In the genomic region with DNA sequence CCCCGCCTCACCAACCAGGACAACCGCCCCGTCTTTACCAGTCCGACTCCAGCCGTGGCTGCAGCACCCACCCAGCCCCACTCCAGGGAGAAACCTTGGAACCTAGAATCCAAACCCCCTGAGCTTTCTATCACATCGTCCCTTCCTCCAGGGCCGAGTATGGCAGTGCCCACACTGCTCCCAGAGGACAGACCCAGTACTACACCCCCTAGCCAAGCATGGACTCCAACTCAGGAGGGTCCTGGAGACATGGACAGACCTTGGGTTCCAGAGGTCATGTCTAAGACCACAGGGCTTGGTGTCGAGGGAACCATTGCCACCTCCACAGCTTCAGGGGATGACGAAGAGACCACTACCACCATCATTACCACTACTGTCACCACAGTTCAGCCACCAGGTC, we compare ENCODE assay signal across 9 mouse cellular contexts. TPM values are rescaled to one million over a fixed set of nuclear protein-coding genes. Genes with fewer than 3 reads are reported as not detected.
A peak's percentile ranks its signal among the peaks of the same experiment; 100 is the strongest.
DNase-seq lines count a peak whose midpoint lies in the region; ATAC-seq and TF ChIP-seq lines count a peak whose summit lies in the region.
"Had no signal": no experiment of that assay in that cellular context is flagged by ENCODE, and none has a peak within 500 bp of the region (broad histone marks: within the 10 kb centered on the region; RNA-seq: fewer than 3 reads in every experiment).

No protein-coding gene starts in this region.

- H3K79me2 ChIP-seq in C2C12 (ENCODE audit: control insufficient read depth, insufficient read depth), result no peaks in the 10 kb centered on the region

- H3K4me1 ChIP-seq in heart, postnatal 0 days (ENCODE audit: control insufficient read depth, insufficient read depth), result no peaks in the 10 kb centered on the region

- H3K27ac ChIP-seq in heart, postnatal 0 days (ENCODE audit: low read depth), result no peak overlapping the region

- no peaks in the 10 kb centered on the region for H3K36me3 ChIP-seq in heart, postnatal 0 days (replicated peaks; ENCODE audit: control insufficient read depth, insufficient read depth, low read length)
- H3K36me3 ChIP-seq in C2C12 (ENCODE audit: control insufficient read depth, insufficient read depth), result no peaks in the 10 kb centered on the region

- no peak overlapping the region for H3K4me2 ChIP-seq in heart, postnatal 0 days (ENCODE audit: low read depth, low read length)

- peak; percentile 57 for TF ChIP-seq CTCF in heart, postnatal 0 days (IDR thresholded peaks at IDR 0.05; ENCODE audit: low read depth)
- TF ChIP-seq CTCF in C2C12 (IDR thresholded peaks at IDR 0.05; ENCODE audit: control insufficient read depth, insufficient read depth, insufficient read length), result peak; percentile 11

- peaks cover 38% of the 10 kb centered on the region for H3K27me3 ChIP-seq in heart, postnatal 0 days (ENCODE audit: control insufficient read depth, insufficient read depth, low read length)
- H3K27me3 ChIP-seq in C2C12 (ENCODE audit: control insufficient read depth, insufficient read depth, insufficient read length), result peaks cover 85% of the 10 kb centered on the region

- H3ac ChIP-seq in C2C12 (ENCODE audit: control insufficient read depth, insufficient read length, low read depth), result no peak overlapping the region

- DNase-seq in heart, postnatal 0 days (ENCODE audit: low spot score), result no peak
- no peak for DNase-seq in heart, adult 8-10 months (ENCODE audit: low spot score)
- DNase-seq in embryo, embryonic 11 days, result peak; percentile 48
- DNase-seq in lung, postnatal 10 days, result peak; percentile 31
- no peak for DNase-seq in right cerebral cortex, postnatal 4 days
- DNase-seq in urinary bladder, postnatal 36 days (ENCODE audit: low spot score in 2 of 2), result no peak
- DNase-seq: gastrocnemius, postnatal 36 days had no signal

- H3K79me3 ChIP-seq in C2C12 (ENCODE audit: low read depth), result no peaks in the 10 kb centered on the region

- no peaks in the 10 kb centered on the region for H3K9me3 ChIP-seq in heart, postnatal 0 days (replicated peaks; ENCODE audit: control insufficient read depth, low read length)

- no peak for TF ChIP-seq EP300 in heart, postnatal 0 days (IDR thresholded peaks at IDR 0.05; ENCODE audit: low read depth)

- H3K4me3 ChIP-seq in heart, postnatal 0 days (ENCODE audit: low read depth, low read length), result no peak overlapping the region
- no peak overlapping the region for H3K4me3 ChIP-seq in C2C12 (ENCODE audit: insufficient read depth, poor library complexity, severe bottlenecking)

- WGBS in heart, postnatal 0 days, result 29% methylated on average over 9 of the region's 9 CpGs

- no peak overlapping the region for H3K9ac ChIP-seq in heart, postnatal 0 days (replicated peaks; ENCODE audit: low read depth, low read length)

- no peak for ATAC-seq in heart, postnatal 0 days (ENCODE audit: insufficient read depth, low read depth)
- no peak for ATAC-seq in frontal cortex, adult (ENCODE audit: low TSS enrichment)

TF ChIP-seq in C2C12, 6 proteins besides CTCF, POLR2A, EP300 and RAD21:
- no peak for TF ChIP-seq USF1 (IDR thresholded peaks at IDR 0.05; ENCODE audit: low read depth)
- TF ChIP-seq CEBPB (IDR thresholded peaks at IDR 0.05; ENCODE audit: low read depth), result no peak

RNA-seq across cellular contexts. Expression of gene Sez6, which starts 23.1 kb away (rescaled TPM):
- 0.77 TPM in 1 of 2 replicates, not detected in the other for total RNA-seq in heart, postnatal 0 days (2014; rRNA removed; ENCODE audit: low replicate concordance)
- polyA plus RNA-seq in heart, postnatal 0 days (2015; fragmentation: Nextera tagmentation; extraction: Ambion mirVana), result 0.08 TPM in 1 of 2 replicates, not detected in the other
- total RNA-seq in heart, adult 8-10 months (2022), result under 1 TPM; 0.19 to 0.84 (median 0.52) TPM
- polyA plus RNA-seq in C2C12 (2012; fragmentation: generic; extraction: Trizol), result not detected

RNA-seq across cellular contexts. Expression of gene Phf12, which starts 28.9 kb away (rescaled TPM):
- 19.2 and 25.1 TPM in 2 replicates for total RNA-seq in heart, postnatal 0 days (2014; rRNA removed; ENCODE audit: low replicate concordance)
- 5.6 and 7.3 TPM in 2 replicates for polyA plus RNA-seq in heart, postnatal 0 days (2015; fragmentation: Nextera tagmentation; extraction: Ambion mirVana)
- 10 to 100 TPM; 24.8 to 27.5 (median 26.0) TPM for total RNA-seq in heart, adult 8-10 months (2022)
- polyA plus RNA-seq in C2C12 (2012; fragmentation: generic; extraction: Trizol), result 21.9 TPM

RNA-seq across cellular contexts. Expression of gene Pipox, which starts 59.8 kb away (rescaled TPM):
- total RNA-seq in heart, postnatal 0 days (2014; rRNA removed; ENCODE audit: low replicate concordance), result 2.4 and 3.7 TPM in 2 replicates
- polyA plus RNA-seq in heart, postnatal 0 days (2015; fragmentation: Nextera tagmentation; extraction: Ambion mirVana), result 2.6 and 3.1 TPM in 2 replicates
- under 1 TPM; 0.43 to 0.82 (median 0.59) TPM for total RNA-seq in heart, adult 8-10 months (2022)
- polyA plus RNA-seq in C2C12 (2012; fragmentation: generic; extraction: Trizol), result not detected
- total RNA-seq: gastrocnemius, postnatal 36 days had no signal

Comparison
In these comparisons a context has a peak if more than half of its experiments do, and no peak if none do; other contexts are left out.
1. DNase-seq: peak in embryo, embryonic 11 days (single experiment) and lung, postnatal 10 days (single experiment); none in heart, postnatal 0 days (single experiment), heart, adult 8-10 months (single experiment), right cerebral cortex, postnatal 4 days (single experiment) and urinary bladder, postnatal 36 days (0 of 2).